15 mouse cellular contexts compared by ENCODE assay signal in the genomic region with DNA sequence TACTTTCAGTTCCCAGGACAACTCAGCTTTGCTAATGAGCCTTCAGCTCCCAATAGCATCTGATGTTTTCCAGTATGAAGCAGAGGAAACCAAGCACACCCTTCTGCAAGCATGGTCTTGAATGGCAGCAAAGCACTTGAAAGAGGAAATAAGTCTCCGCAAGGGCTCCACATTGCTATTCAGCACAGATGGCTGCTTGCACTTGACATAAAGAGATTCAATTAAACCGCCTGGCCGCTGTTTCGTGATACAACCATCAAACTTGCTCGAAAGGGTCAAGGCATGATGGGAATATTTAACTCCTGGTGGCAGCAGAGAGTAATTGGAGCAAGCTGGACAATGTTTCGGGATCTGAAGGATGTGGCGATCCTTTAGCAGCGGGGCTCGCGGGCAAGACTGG. TPM values are rescaled to one million over a fixed set of nuclear protein-coding genes. Genes with fewer than 3 reads are reported as not detected.
A peak's percentile ranks its signal among the peaks of the same experiment; 100 is the strongest.
DNase-seq lines count a peak whose midpoint lies in the region; ATAC-seq lines count a peak whose summit lies in the region.
"Had no signal": no experiment of that assay in that cellular context is flagged by ENCODE, and none has a peak within 500 bp of the region (broad histone marks: within the 10 kb centered on the region; RNA-seq: fewer than 3 reads in every experiment).

No protein-coding gene starts in this region.

- ATAC-seq in heart, embryonic 13.5 days (ENCODE audit: extremely low read depth, insufficient number of reproducible peaks, low FRiP score, low TSS enrichment): no peak
- ATAC-seq in neural tube, embryonic 11.5 days (ENCODE audit: insufficient read depth, low FRiP score, low TSS enrichment): no peak
- no peak; the same call in 1 of the 2 replicates for ATAC-seq in forebrain, embryonic 16.5 days
- no peak for ATAC-seq in CD4-positive, CD25-positive, alpha-beta regulatory T cell, adult 4 months
- ATAC-seq: lung, postnatal 0 days had no signal

- H3K4me1 ChIP-seq in heart, embryonic 13.5 days: peaks cover 7% of the 10 kb centered on the region; the same call in 1 of the 2 replicates
- peaks cover 5% of the 10 kb centered on the region; the same call in 1 of the 2 replicates for H3K4me1 ChIP-seq in neural tube, embryonic 11.5 days (ENCODE audit: control insufficient read depth, insufficient read depth, low read length)
- peaks cover 6% of the 10 kb centered on the region; the same call in 1 of the 2 replicates for H3K4me1 ChIP-seq in forebrain, embryonic 16.5 days (replicated peaks; ENCODE audit: control insufficient read depth, insufficient read depth, low read length)

- H3K27me3 ChIP-seq in heart, embryonic 13.5 days (replicated peaks): 0 out of 2 replicates have a peak, but pooled peaks cover 4% of the 10 kb centered on the region
- H3K27me3 ChIP-seq in neural tube, embryonic 11.5 days (ENCODE audit: control insufficient read depth, insufficient read depth, low read length): no peaks in the 10 kb centered on the region
- H3K27me3 ChIP-seq in forebrain, embryonic 16.5 days (replicated peaks; ENCODE audit: control insufficient read depth, insufficient read depth, low read length): no peaks in the 10 kb centered on the region
- H3K27me3 ChIP-seq: CH12.LX; limb, embryonic 13.5 days had no signal

- no peak overlapping the region for H3K27ac ChIP-seq in heart, embryonic 13.5 days (replicated peaks)
- no peak overlapping the region for H3K27ac ChIP-seq in neural tube, embryonic 11.5 days (ENCODE audit: low read depth, low read length)
- H3K27ac ChIP-seq in forebrain, embryonic 16.5 days (ENCODE audit: low read length): no peak overlapping the region
- H3K27ac ChIP-seq: kidney, postnatal 0 days; limb, embryonic 13.5 days had no signal

- H3K36me3 ChIP-seq in heart, embryonic 13.5 days: no peaks in the 10 kb centered on the region
- no peaks in the 10 kb centered on the region for H3K36me3 ChIP-seq in neural tube, embryonic 11.5 days (ENCODE audit: control insufficient read depth, insufficient read depth, low read length)
- H3K36me3 ChIP-seq in forebrain, embryonic 16.5 days (ENCODE audit: control insufficient read depth, insufficient read depth): no peaks in the 10 kb centered on the region
- H3K36me3 ChIP-seq: limb, embryonic 13.5 days had no signal

- intact Hi-C loops in heart, postnatal 14 days (cut with DNase I): no loop called here
- intact Hi-C loops in left cerebral cortex, postnatal 14 days (cut with DNase I): no loop called here

- H3K4me2 ChIP-seq in heart, embryonic 13.5 days: peak overlapping the region; percentile 59
- no peak overlapping the region for H3K4me2 ChIP-seq in neural tube, embryonic 11.5 days (ENCODE audit: low read depth)
- peak overlapping the region; percentile 34 for H3K4me2 ChIP-seq in forebrain, embryonic 16.5 days (ENCODE audit: low read length)
- H3K4me2 ChIP-seq: midbrain, embryonic 11.5 days had no signal

- WGBS in heart, embryonic 13.5 days: 81% methylated on average over 10 of the region's 10 CpGs
- 82% methylated on average over 10 of the region's 10 CpGs for WGBS in neural tube, embryonic 11.5 days
- WGBS in forebrain, embryonic 16.5 days: 41% methylated on average over 10 of the region's 10 CpGs

- no peak overlapping the region for H3K9ac ChIP-seq in heart, embryonic 13.5 days
- H3K9ac ChIP-seq in neural tube, embryonic 11.5 days (ENCODE audit: low read length): no peak overlapping the region
- H3K9ac ChIP-seq in forebrain, embryonic 16.5 days (replicated peaks; ENCODE audit: low read depth, low read length): no peak overlapping the region
- H3K9ac ChIP-seq: limb, embryonic 13.5 days had no signal

- H3K4me3 ChIP-seq in heart, embryonic 13.5 days: no peak overlapping the region; the same call in 1 of the 2 replicates
- no peak overlapping the region for H3K4me3 ChIP-seq in neural tube, embryonic 11.5 days (ENCODE audit: low read depth, low read length)
- no peak overlapping the region for H3K4me3 ChIP-seq in forebrain, embryonic 16.5 days (replicated peaks; ENCODE audit: low read length)
- H3K4me3 ChIP-seq: limb, embryonic 13.5 days had no signal

- DNase-seq in heart, postnatal 14 days: no peak
- DNase-seq in neural tube, embryonic 11.5 days (ENCODE audit: low spot score): peak; percentile 23
- no peak for DNase-seq in neural tube, embryonic 10.5 days (ENCODE audit: extremely low spot score, low spot score)
- DNase-seq in left cerebral cortex, postnatal 14 days (ENCODE audit: low spot score in 2 of 2): no peak
- DNase-seq: cerebellum, adult 9-10 months; gastrocnemius, postnatal 10 days had no signal

- no peaks in the 10 kb centered on the region for H3K9me3 ChIP-seq in heart, embryonic 13.5 days
- no peaks in the 10 kb centered on the region for H3K9me3 ChIP-seq in neural tube, embryonic 11.5 days (ENCODE audit: control insufficient read depth, low read length)
- H3K9me3 ChIP-seq in forebrain, embryonic 16.5 days (ENCODE audit: control insufficient read depth, low read length): no peaks in the 10 kb centered on the region
- H3K9me3 ChIP-seq: limb, embryonic 13.5 days had no signal

RNA-seq across cellular contexts. Expression of gene Mmp2, which starts 54.3 kb away (rescaled TPM):
- polyA plus RNA-seq in heart, embryonic 13.5 days (2015; fragmentation: Nextera tagmentation; extraction: Ambion mirVana): 109 and 112 TPM in 2 replicates
- total RNA-seq in heart, postnatal 14 days (2021): 100 to 1,000 TPM; 132 to 154 TPM
- polyA plus RNA-seq in neural tube, embryonic 11.5 days (2014; fragmentation: Nextera tagmentation; extraction: Ambion mirVana): 79.8 and 90.7 TPM in 2 replicates
- polyA plus RNA-seq in forebrain, embryonic 16.5 days (2015; fragmentation: Nextera tagmentation; extraction: Ambion mirVana): 10.3 and 16.8 TPM in 2 replicates
- polyA plus RNA-seq in CD4-positive, CD25-positive, alpha-beta regulatory T cell, adult 4 months (2017; shearing (Covaris generic)): not detected
- total RNA-seq in left cerebral cortex, postnatal 14 days (2021): 1 to 10 TPM; 5.8 to 6.2 TPM
- total RNA-seq: CH12.LX; neutrophil, adult 5-6 weeks had no signal

Comparison
In these comparisons a context has a peak if more than half of its experiments do, and no peak if none do; other contexts are left out.
1. RNA of gene Mmp2, which starts 54.3 kb away (polyA plus RNA-seq): 109 to 112 TPM in heart, embryonic 13.5 days, 79.8 to 90.7 TPM in neural tube, embryonic 11.5 days and 10.3 to 16.8 TPM in forebrain, embryonic 16.5 days; not detected in CD4-positive, CD25-positive, alpha-beta regulatory T cell, adult 4 months; every median in the first group is over 10 times any median in the second.